Mouse (Mus musculus): ENCODE data around the gene Abhd15. TPM values are rescaled to one million over a fixed set of nuclear protein-coding genes. Genes with fewer than 3 reads are reported as not detected.

The Abhd15 gene
- polyA plus RNA-seq, 1 experiment from 2014 or later: 1.2 TPM

Other genes starting within 250 kb of the Abhd15 start
- gene Coro6, start 52.7 kb upstream of the Abhd15 start, polyA plus RNA-seq (2014; fragmentation: Nextera tagmentation; extraction: Ambion mirVana): 0.06 TPM in 1 of 2 replicates, not detected in the other
- gene Ankrd13b, start 25.4 kb upstream of the Abhd15 start, polyA plus RNA-seq (2014; fragmentation: Nextera tagmentation; extraction: Ambion mirVana): 25.3 and 32.7 TPM in 2 replicates
- 16.3 and 18.7 TPM in 2 replicates for gene Git1, start 21.6 kb upstream of the Abhd15 start, polyA plus RNA-seq (2014; fragmentation: Nextera tagmentation; extraction: Ambion mirVana)
- gene Trp53i13, start 859 bp downstream of the Abhd15 start, polyA plus RNA-seq (2014; fragmentation: Nextera tagmentation; extraction: Ambion mirVana): 16.3 and 16.6 TPM in 2 replicates
- not detected in 2 replicates for gene Gm10392, start 4.1 kb downstream of the Abhd15 start, polyA plus RNA-seq (2014; fragmentation: Nextera tagmentation; extraction: Ambion mirVana)
- gene Taok1, start 92.7 kb downstream of the Abhd15 start, polyA plus RNA-seq (2014; fragmentation: Nextera tagmentation; extraction: Ambion mirVana): 28.5 and 32.0 TPM in 2 replicates
- 3.5 and 6.0 TPM in 2 replicates for gene Nufip2, start 171.0 kb downstream of the Abhd15 start, polyA plus RNA-seq (2014; fragmentation: Nextera tagmentation; extraction: Ambion mirVana)
- 0.40 and 1.0 TPM in 2 replicates for gene Cryba1, start 210.2 kb downstream of the Abhd15 start, polyA plus RNA-seq (2014; fragmentation: Nextera tagmentation; extraction: Ambion mirVana)
- gene Myo18a, start 248.1 kb downstream of the Abhd15 start, polyA plus RNA-seq (2014; fragmentation: Nextera tagmentation; extraction: Ambion mirVana): 30.0 and 37.1 TPM in 2 replicates

Data from forebrain, embryonic 14.5 days (tissue).